Mouse (Mus musculus) liver, postnatal 0 days (tissue): ENCODE measurements around the gene Shank3.

Experiments used
- CTCF ChIP-seq: sonication (generic); IDR thresholded peaks from 2 replicates; pipeline ENCODE4 v1.5.1; 2016; ENCODE audit warnings: antibody characterized with exemption, low read depth
- EP300 ChIP-seq: IDR thresholded peaks from 2 replicates; pipeline ENCODE4 v1.6.1; 2016; ENCODE audit warnings: antibody characterized with exemption, low read depth, mild to moderate bottlenecking

- no peak for TF ChIP-seq CTCF
- TF ChIP-seq EP300: no peak
These were observed 21.6 kb upstream of the Shank3 start for GRCm38 (mm10) chr15:89477806-89478205.
